Mouse (Mus musculus): ENCODE results near the gene Pyurf.

GRCm38 (mm10) chr6:57711726-57712125 lies 19.8 kb upstream of the Pyurf start:
- TF ChIP-seq CTCF (IDR thresholded peaks at IDR 0.05; ENCODE audit: low read depth), result peak; percentile 32
- TF ChIP-seq EP300 (IDR thresholded peaks at IDR 0.05; ENCODE audit: low read depth), result no peak
